Mouse (Mus musculus): ENCODE data around the gene 4930519G04Rik. TPM values are rescaled to one million over a fixed set of nuclear protein-coding genes. Genes with fewer than 3 reads are reported as not detected.
"Not testable (repeated sequence)": the region's sequence is repeated elsewhere in the genome, so short reads cannot be mapped to it uniquely, and the experiment has no call there.

4930519G04Rik gene
- polyA plus RNA-seq (2016; fragmentation: Nextera tagmentation; extraction: Ambion mirVana) = not detected in 2 replicates

DNA sequence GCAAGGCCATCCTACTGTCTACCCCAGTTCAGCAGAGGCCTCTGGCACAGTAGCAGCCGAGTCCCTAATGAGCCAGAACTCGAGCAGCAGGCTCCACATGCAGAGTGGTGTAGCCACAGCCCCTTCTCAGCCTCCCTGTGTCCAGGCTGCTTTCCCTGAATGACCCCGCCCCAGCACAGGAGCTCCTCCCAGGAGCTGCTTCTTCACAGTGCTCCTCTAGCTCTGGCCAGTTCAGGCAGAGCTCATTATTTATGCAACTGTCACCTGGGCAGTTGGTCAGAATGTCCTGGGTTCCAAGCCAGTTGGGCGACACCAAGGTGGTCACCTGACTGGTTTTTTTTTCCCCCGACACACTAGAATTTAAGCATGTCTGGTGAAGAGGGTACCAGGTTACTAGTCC, at the start of gene 4930519G04Rik:
Gene 4930519G04Rik, plus strand, starts transcription at position 301 of the 400 bp plus-strand sequence.
- H3K9ac ChIP-seq; H3K4me2 ChIP-seq; H3K27ac ChIP-seq; H3K9me3 ChIP-seq; H3K4me3 ChIP-seq (replicated peaks); ATAC-seq (ENCODE audit: low FRiP score); H3K4me1 ChIP-seq; H3K27me3 ChIP-seq; H3K36me3 ChIP-seq (replicated peaks): not testable (repeated sequence)
- 80% methylated on average over 3 of the region's 5 CpGs for WGBS

DNA sequence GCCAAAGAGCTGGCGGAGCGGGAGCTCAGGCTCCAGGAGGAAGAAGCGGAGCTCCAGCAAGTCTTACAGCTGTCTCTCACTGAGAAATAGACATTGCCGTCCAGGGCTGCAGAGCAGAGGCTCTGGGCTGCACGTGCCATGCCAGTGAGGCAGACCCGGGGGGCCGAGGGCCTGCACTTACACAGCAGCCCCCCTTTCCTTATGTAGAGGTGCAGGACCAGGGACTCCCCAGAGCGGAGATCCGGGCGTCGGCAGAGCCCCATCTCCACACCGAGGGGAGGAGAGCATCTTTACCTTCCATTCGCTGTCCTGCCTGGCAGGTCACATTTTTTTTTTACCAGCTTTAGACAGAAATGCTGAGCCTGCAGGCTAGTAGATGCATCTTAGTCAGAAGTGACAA, 49.1 kb upstream of the 4930519G04Rik start:
- ATAC-seq (ENCODE audit: low FRiP score) = no peak
- WGBS = 78% methylated on average over 13 of the region's 13 CpGs
- H3K36me3 ChIP-seq (replicated peaks) = peaks cover 87% of the 10 kb centered on the region
- no peak overlapping the region for H3K4me2 ChIP-seq
- H3K4me3 ChIP-seq (replicated peaks) = no peak overlapping the region
- no peaks in the 10 kb centered on the region for H3K9me3 ChIP-seq
- H3K27me3 ChIP-seq = no peaks in the 10 kb centered on the region
- no peak overlapping the region for H3K27ac ChIP-seq
- peaks cover 11% of the 10 kb centered on the region for H3K4me1 ChIP-seq
- H3K9ac ChIP-seq = no peak overlapping the region

DNA sequence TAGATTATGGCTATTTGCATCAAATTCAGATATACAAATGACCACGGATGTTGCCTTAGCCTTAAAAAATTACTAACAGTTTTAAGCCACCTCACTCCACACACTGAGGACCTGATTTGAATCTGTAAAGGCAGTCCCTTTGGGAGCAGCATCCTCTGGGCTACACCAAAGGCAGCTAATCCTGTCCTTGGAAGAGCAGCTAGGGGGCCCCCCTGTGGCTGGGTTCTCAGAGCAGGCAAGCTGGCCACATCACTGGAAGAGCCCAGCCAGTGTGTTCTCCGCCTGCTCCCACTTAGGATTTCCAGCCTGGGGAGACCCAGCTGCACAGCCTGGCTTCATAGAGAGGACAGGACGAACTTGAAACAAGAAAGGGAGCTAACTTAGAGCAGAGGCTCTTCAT, 48.5 kb upstream of the 4930519G04Rik start:
- ATAC-seq (ENCODE audit: low FRiP score) = no peak
- Histone ChIP-seq H3K27ac (no peak overlapping the region), H3K9ac (no peak overlapping the region), H3K36me3 (replicated peaks) (peaks cover 88% of the 10 kb centered on the region), H3K4me2 (no peak overlapping the region), H3K9me3 (no peaks in the 10 kb centered on the region), H3K27me3 (no peaks in the 10 kb centered on the region), H3K4me1 (peaks cover 14% of the 10 kb centered on the region), H3K4me3 (replicated peaks) (no peak overlapping the region)
- 35% methylated on average over 3 of the region's 3 CpGs for WGBS

DNA sequence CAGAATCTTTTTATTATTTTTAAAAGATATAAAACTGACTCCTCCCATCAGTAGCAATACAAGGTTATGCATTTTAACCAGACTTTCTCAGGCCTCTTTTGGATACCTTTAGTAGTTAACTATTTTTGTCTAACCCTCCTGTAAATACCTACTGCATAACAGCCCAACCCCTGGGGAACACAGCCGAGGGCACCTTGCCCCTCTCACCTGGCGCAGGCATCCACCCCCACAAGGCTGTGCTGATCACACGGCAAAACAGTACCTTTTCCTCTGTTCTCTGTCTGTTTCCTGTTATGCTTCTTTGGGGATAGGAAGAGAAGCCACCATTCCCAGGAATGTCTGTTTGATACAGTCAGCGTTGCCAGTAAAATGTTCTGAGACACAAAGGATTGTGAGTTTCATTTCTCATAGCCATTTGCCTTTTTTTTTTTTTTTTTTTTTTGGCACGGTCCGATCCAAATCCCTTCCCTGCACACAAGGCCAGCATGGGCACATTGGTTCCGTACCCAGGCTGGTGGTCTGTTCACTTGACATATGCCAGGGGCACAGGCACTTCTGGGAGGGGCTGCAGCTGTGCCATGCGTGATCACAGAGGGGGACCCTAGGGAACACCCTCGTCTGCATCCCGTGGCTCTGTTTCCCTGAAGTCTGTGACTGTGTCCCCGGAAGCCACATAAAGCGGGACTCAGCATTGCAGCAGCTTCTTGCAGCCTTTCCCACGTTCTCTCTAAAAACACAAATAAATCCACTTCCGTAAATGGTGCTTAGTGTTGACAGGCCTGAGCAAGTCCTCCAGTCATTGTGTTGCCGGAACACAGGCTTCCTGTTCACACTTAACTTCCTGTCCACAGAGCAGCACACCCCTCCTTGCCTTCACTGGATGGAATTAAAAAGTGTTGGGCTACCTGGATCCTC, 47.8 kb upstream of the 4930519G04Rik start:
- WGBS = 85% methylated on average over 15 of the region's 15 CpGs
- peaks cover 86% of the 10 kb centered on the region for H3K36me3 ChIP-seq (replicated peaks)
- ATAC-seq (ENCODE audit: low FRiP score) = no peak

DNA sequence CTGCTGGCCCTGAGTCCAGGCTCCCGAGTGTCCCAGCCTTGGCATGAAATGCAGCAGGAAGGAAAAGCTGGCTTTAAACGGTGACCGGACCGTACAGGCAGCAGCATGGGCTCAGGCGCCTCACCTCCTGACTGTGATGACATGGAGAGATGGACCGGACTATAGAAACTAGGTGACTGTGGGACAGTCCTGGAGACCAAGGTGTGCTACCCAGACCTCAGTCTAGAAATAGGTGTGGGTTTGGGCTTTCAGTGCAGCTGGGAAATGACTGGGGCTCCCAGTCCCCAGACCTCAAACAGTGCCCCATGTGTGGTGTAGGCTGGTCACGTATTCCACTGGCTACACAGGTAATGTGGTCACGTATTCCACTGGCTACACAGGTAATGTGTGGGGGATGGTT, 46.8 kb upstream of the 4930519G04Rik start:
- no peak for ATAC-seq (ENCODE audit: low FRiP score)
- 83% methylated on average over 8 of the region's 8 CpGs for WGBS
- no peak overlapping the region for H3K4me3 ChIP-seq (replicated peaks)
- no peak overlapping the region for H3K9ac ChIP-seq
- H3K36me3 ChIP-seq (replicated peaks) = peaks cover 88% of the 10 kb centered on the region
- H3K9me3 ChIP-seq = no peaks in the 10 kb centered on the region
- no peak overlapping the region for H3K4me2 ChIP-seq
- H3K4me1 ChIP-seq = peaks cover 17% of the 10 kb centered on the region
- no peaks in the 10 kb centered on the region for H3K27me3 ChIP-seq
- H3K27ac ChIP-seq = no peak overlapping the region

More for the DNA sequence above, 47.8 kb upstream of the 4930519G04Rik start:
- Histone ChIP-seq H3K9me3 (no peaks in the 10 kb centered on the region), H3K9ac (no peak overlapping the region), H3K4me3 (replicated peaks) (no peak overlapping the region), H3K27ac (no peak overlapping the region), H3K27me3 (no peaks in the 10 kb centered on the region), H3K4me2 (no peak overlapping the region), H3K4me1 (peaks cover 14% of the 10 kb centered on the region)

DNA sequence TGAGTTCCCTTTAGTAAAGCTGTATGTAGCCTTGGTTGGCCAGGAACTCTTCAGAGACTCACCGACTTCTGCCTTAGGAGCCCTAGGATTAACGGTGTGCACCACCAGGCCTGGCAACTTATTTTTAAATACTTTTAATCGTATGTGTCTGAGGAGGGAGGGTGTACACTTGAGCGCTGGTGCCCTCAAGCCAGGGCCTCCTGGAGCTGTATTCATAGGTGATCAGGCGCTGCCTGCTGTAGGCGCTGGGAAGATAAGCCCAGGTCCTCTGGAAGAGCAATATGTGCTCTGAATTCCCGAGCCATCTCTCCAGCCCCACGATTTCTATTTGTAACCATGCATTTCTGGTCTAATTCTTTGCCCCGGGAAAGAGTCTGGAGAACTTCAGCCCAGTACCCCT, 46.4 kb upstream of the 4930519G04Rik start:
- Histone ChIP-seq H3K9me3 (no peaks in the 10 kb centered on the region), H3K36me3 (replicated peaks) (peaks cover 84% of the 10 kb centered on the region), H3K4me3 (replicated peaks) (no peak overlapping the region), H3K4me2 (no peak overlapping the region), H3K27ac (0 out of 2 replicates have a peak overlapping the region, but pooled peaks have one; percentile 8), H3K9ac (no peak overlapping the region), H3K4me1 (peaks cover 15% of the 10 kb centered on the region), H3K27me3 (no peaks in the 10 kb centered on the region)
- WGBS = 54% methylated on average over 9 of the region's 9 CpGs
- no peak for ATAC-seq (ENCODE audit: low FRiP score)

DNA sequence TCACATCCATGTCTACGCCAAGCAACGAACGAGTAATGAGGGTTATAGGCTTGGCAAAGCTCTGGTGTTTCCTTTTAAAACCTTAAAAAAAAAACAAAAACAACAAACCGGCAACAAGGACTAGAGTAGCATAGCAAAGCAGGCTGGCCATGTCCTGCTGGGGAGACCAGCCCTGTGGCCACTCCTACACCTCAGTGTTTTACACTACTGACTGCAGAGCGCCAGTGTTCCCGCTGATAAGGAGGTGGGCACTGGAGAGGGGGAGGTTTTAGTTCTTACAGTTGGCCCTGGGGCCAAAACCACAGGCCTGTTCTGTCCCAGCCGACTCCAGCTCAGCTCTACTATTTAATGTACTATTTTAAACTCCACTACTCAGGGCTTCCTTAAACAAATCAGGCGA, 46.0 kb upstream of the 4930519G04Rik start:
- no peak overlapping the region for H3K4me3 ChIP-seq (replicated peaks)
- no peaks in the 10 kb centered on the region for H3K9me3 ChIP-seq
- no peak overlapping the region for H3K9ac ChIP-seq
- H3K27ac ChIP-seq = 0 out of 2 replicates have a peak overlapping the region, but pooled peaks have one; percentile 8
- H3K4me2 ChIP-seq = no peak overlapping the region
- H3K4me1 ChIP-seq = peaks cover 19% of the 10 kb centered on the region
- ATAC-seq (ENCODE audit: low FRiP score) = no peak
- no peaks in the 10 kb centered on the region for H3K27me3 ChIP-seq
- peaks cover 81% of the 10 kb centered on the region for H3K36me3 ChIP-seq (replicated peaks)
- WGBS = 30% methylated on average over 8 of the region's 8 CpGs

DNA sequence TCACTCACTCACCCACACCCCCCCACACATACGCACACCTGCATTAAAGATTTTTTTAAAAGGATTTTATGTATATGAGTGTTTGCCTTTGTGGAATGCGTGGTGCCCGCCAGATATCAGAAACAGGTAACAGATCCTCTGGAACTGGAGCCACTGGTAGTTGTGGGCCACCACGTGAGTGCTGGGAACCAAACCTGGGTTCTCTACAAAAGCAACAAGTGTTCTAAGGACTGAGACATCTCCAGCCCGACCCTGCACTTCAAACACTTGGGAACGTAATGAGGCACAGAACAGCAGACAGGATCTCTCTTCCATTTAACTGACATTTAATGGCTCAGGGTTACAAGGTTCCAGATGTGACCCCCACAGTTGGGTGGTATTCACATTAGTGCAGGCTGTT, 45.6 kb upstream of the 4930519G04Rik start:
- ATAC-seq (ENCODE audit: low FRiP score) = no peak
- Histone ChIP-seq H3K36me3 (replicated peaks) (peaks cover 77% of the 10 kb centered on the region), H3K27me3 (no peaks in the 10 kb centered on the region), H3K4me2 (no peak overlapping the region), H3K27ac (0 out of 2 replicates have a peak overlapping the region, but pooled peaks have one; percentile 2), H3K4me3 (replicated peaks) (no peak overlapping the region), H3K9me3 (no peaks in the 10 kb centered on the region), H3K9ac (no peak overlapping the region), H3K4me1 (peaks cover 24% of the 10 kb centered on the region)
- 72% methylated on average over 6 of the region's 6 CpGs for WGBS

DNA sequence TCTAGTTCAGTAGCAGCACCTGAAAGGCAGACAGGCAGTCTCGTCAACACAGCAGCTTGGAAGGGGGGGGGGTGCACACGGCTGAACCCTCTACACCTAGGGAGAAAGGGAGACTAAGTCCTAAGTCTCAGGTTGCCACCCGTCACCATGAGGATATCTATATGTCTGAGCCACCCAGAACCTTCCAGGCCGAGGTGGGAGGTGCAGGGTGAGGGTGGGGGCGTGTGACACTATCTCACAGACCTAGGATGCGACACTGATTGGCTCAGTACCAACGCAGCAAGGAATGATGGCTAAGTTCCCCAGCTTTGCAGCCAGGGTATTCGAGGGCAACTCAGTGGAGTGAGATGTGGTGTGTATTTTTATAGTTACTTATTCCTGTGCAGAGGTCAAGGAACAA, 45.1 kb upstream of the 4930519G04Rik start:
- no peak overlapping the region for H3K4me3 ChIP-seq (replicated peaks)
- no peak for ATAC-seq (ENCODE audit: low FRiP score)
- no peak overlapping the region for H3K9ac ChIP-seq
- H3K9me3 ChIP-seq = no peaks in the 10 kb centered on the region
- peaks cover 72% of the 10 kb centered on the region for H3K36me3 ChIP-seq (replicated peaks)
- H3K27me3 ChIP-seq = no peaks in the 10 kb centered on the region
- no peak overlapping the region for H3K27ac ChIP-seq
- peaks cover 24% of the 10 kb centered on the region for H3K4me1 ChIP-seq
- 90% methylated on average over 8 of the region's 8 CpGs for WGBS
- no peak overlapping the region for H3K4me2 ChIP-seq

DNA sequence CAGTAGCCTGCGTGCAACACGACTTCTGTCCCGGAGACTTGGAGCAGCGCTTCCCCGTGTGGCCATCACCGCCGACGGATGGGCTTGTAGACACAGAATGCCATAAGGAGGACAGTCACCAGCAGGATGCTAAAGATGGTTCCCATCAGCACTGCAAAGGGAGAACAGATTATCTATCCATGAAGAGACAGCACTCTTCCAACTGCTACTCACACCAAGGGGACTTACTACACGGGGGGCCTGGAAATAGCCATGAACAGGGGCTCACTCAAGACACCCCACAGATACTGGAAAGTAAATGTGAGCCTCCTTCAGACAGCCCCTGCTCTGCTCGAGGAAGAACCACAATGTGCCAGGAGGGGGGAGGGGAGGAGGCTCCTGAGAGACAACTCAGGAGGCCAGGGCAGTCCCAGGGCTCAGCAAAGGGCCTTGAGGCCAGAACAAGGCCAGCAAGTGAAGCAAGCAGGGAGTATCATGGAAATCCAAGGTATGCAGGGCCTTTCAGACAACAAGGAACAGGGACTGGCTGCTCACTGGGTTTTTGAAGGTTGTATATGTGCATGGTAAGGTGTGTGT, 44.2 kb upstream of the 4930519G04Rik start:
- 87% methylated on average over 10 of the region's 10 CpGs for WGBS
- ATAC-seq (ENCODE audit: low FRiP score) = no peak
- Histone ChIP-seq H3K27me3 (no peaks in the 10 kb centered on the region), H3K9me3 (no peaks in the 10 kb centered on the region), H3K36me3 (replicated peaks) (peaks cover 63% of the 10 kb centered on the region), H3K4me2 (no peak overlapping the region), H3K9ac (no peak overlapping the region), H3K4me3 (replicated peaks) (no peak overlapping the region), H3K4me1 (peaks cover 24% of the 10 kb centered on the region), H3K27ac (no peak overlapping the region)

DNA sequence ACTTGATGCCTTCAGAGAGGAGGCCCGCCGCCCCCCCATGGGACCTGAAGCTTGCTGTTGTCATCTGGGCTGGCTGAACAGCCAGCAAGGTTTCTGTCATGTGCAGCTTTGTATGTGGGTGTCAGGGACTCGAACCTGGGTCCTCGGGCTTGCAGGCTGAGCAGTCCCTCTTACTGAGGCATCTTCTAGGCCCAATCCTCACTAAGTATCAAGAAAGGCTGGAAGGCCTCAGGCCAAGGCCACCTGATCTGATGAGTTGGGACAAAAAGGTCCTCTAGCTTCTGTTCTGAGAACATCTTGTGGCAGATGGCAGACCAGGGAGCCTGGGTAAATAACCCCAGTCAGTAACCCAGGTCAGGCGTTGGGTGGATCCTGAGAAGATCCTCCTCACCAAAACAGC, 43.6 kb upstream of the 4930519G04Rik start:
- H3K9ac ChIP-seq = no peak overlapping the region
- WGBS = 93% methylated on average over 5 of the region's 5 CpGs
- no peak for ATAC-seq (ENCODE audit: low FRiP score)
- no peak overlapping the region for H3K27ac ChIP-seq
- H3K27me3 ChIP-seq = no peaks in the 10 kb centered on the region
- H3K9me3 ChIP-seq = no peaks in the 10 kb centered on the region
- H3K4me2 ChIP-seq = no peak overlapping the region
- no peak overlapping the region for H3K4me3 ChIP-seq (replicated peaks)
- H3K4me1 ChIP-seq = peaks cover 23% of the 10 kb centered on the region
- H3K36me3 ChIP-seq (replicated peaks) = peaks cover 57% of the 10 kb centered on the region

DNA sequence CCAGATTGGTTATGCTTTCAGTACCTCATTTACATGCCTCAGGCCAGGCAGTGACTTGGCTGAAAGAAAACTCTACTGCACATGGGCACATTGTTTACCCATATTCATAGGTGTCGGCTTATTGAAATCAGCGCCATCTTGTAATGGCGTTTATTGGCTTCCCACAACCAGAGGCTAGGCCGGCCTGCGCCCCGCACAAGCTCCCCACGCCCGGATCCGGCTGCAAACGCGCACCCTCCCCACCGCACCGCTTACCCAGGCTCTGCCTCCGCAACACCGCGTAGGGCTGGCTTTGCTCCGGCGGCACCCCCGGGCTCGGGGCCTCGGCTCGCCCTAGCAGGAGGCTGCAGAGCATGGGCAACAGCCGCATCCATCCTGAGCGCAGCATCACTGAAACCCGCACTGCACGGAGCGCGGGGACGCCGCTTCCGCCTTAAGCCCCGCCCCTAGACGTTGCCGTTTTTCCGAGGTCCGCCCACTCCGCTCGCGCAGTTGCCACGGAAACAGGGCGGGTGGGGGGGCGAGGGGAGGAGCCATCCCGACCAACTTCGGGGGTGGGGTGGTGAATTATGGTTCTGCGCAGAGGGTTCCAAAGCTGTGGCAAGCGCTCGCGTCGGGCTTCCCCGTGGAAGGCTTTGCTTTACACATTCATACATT, 39.8 kb upstream of the 4930519G04Rik start:
- Histone ChIP-seq H3K27ac (peak overlapping the region; percentile 95), H3K36me3 (replicated peaks) (peaks cover 21% of the 10 kb centered on the region), H3K4me1 (peaks cover 18% of the 10 kb centered on the region), H3K9me3 (no peaks in the 10 kb centered on the region), H3K4me3 (replicated peaks) (peak overlapping the region; percentile 91), H3K27me3 (no peaks in the 10 kb centered on the region), H3K4me2 (peak overlapping the region; percentile 55), H3K9ac (peak overlapping the region; percentile 85)
- WGBS = under 1% methylated on average over 46 of the region's 50 CpGs
- peak; percentile 98 for ATAC-seq (ENCODE audit: low FRiP score)

All from forebrain, embryonic 12.5 days (tissue).